Mouse (Mus musculus) heart, embryonic 14.5 days (tissue): Measurements from ENCODE around the gene Batf. TPM values are rescaled to one million over a fixed set of nuclear protein-coding genes. Genes with fewer than 3 reads are reported as not detected.
A peak's percentile ranks its signal among the peaks of the same experiment; 100 is the strongest.

Source experiments
- ATAC-seq: fragments of 200-750 bp; cut with Nextera tagmentation; 2 replicates; pipeline ENCODE4 v1.8.0; 2017; ENCODE audit warnings: low read depth, moderate TSS enrichment; ENCODE audit not compliant: insufficient number of reproducible peaks, insufficient read depth, low FRiP score
- H3K27ac ChIP-seq, 2 experiments: fragments of 200-500 bp in 1 of 2; fragments of 300-500 bp in 1 of 2; sonication (generic) in 1 of 2; replicated peaks in 1 of 2; 2 replicates each; pipeline ENCODE4 v1.5.1; 2012 to 2014; ENCODE audit warnings: low read depth in 2 of 2, low read length in 2 of 2, control low read depth in 1 of 2, mild to moderate bottlenecking in 1 of 2, mixed read lengths in 1 of 2; ENCODE audit not compliant: control insufficient read depth in 1 of 2, insufficient read depth in 1 of 2
- H3K27me3 ChIP-seq: fragments of 300-500 bp; sonication (generic); 2 replicates; pipeline ENCODE4 v1.6.1; 2014; ENCODE audit warnings: mild to moderate bottlenecking, low read length, control low read depth; ENCODE audit not compliant: control insufficient read depth, insufficient read depth
- H3K36me3 ChIP-seq: fragments of 300-500 bp; sonication (generic); 2 replicates; pipeline ENCODE4 v1.6.1; 2014; ENCODE audit warnings: mild to moderate bottlenecking, control low read depth, low read length, mixed read lengths; ENCODE audit not compliant: control insufficient read depth, insufficient read depth
- H3K4me1 ChIP-seq, 2 experiments: fragments of 200-500 bp in 1 of 2; fragments of 300-500 bp in 1 of 2; sonication (generic) in 1 of 2; 2 replicates each; pipeline ENCODE4 v1.6.1; 2012 to 2014; ENCODE audit warnings: low read length in 2 of 2, control low read depth in 1 of 2, mixed read lengths in 1 of 2; ENCODE audit not compliant: control insufficient read depth in 2 of 2, insufficient read depth in 2 of 2
- H3K4me2 ChIP-seq: fragments of 300-500 bp; sonication (generic); 2 replicates; pipeline ENCODE4 v1.6.1; 2014; ENCODE audit warnings: mild to moderate bottlenecking, low read length
- H3K4me3 ChIP-seq, 2 experiments: fragments of 200-500 bp in 1 of 2; fragments of 300-500 bp in 1 of 2; sonication (generic) in 1 of 2; 2 replicates each; pipeline ENCODE4 v1.5.1; 2012 to 2014; ENCODE audit warnings: low read length in 2 of 2, mild to moderate bottlenecking in 2 of 2, control low read depth in 1 of 2, low read depth in 1 of 2, moderate library complexity in 1 of 2; ENCODE audit not compliant: control insufficient read depth in 1 of 2, insufficient read depth in 1 of 2
- H3K9ac ChIP-seq: fragments of 300-500 bp; sonication (generic); 2 replicates; pipeline ENCODE4 v1.6.1; 2014; ENCODE audit warnings: mild to moderate bottlenecking, low read length
- H3K9me3 ChIP-seq: fragments of 300-500 bp; sonication (generic); 2 replicates; pipeline ENCODE4 v1.6.1; 2016; ENCODE audit warnings: low read length, control low read depth; ENCODE audit not compliant: control insufficient read depth
- WGBS: fragments of 180-500 bp; shearing (Covaris S2); extraction: QIAGEN DNeasy Blood & Tissue Kit; methylation state at CpG from one replicate; pipeline ENCODE4 v1.1.7; 2014; 5-methylcytosine and 5-hydroxymethylcytosine counted together
- polyA plus RNA-seq: library from polyadenylated mRNA; unstranded; fragments of >200 nt; fragmentation: Nextera tagmentation; extraction: Ambion mirVana; gene quantifications from 2 replicates; pipeline ENCODE4 v1.2.1, GENCODE M21; 2014

The Batf gene
- polyA plus RNA-seq = 4.5 and 5.0 TPM in 2 replicates

DNA sequence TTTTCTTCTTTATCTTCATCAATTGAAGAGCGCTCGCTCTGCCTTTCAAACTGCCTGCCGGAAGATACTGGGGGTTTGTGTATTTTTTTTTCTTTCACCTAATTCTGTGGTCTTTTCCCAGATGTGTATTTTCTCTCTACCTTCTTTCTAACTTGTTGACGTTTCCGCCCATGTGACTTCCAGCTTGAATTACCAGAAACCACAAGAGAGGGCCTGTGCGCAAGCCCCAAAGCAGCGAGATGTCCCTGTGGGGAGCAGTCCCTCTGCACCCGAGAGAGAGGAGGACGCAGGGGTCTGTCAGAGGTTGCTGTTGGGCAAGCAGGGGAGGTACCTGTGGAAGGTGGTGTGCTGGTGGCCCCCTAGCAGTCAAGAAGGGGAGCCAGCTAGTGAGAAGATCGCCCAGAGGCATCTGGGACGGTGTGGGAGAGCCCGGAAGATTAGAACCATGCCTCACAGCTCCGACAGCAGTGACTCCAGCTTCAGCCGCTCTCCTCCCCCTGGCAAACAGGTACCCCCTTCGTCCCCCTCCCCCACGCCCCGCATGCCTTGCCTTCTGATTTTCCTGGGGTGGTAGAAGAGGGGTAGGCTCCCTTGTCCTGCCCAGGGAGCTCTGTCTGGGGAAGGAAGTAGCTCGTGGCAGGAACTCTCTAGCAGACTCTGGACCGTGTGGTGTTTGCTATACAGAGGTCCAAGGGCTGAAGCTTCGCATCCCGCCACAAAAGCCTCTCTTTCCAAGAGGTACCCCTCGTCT, at the start of gene Batf:
Batf (plus strand) TSS at position 204 of the 751 bp plus-strand sequence.
- 0 out of 2 replicates have a peak, but pooled peaks cover 4% of the 10 kb centered on the region for H3K9me3 ChIP-seq
- peak within 1 kb of the TSS; percentile 62 for H3K4me2 ChIP-seq
- H3K4me3 ChIP-seq = peak within 1 kb of the TSS; percentile 36 to 40
- H3K9ac ChIP-seq = peak within 1 kb of the TSS; percentile 63
- peaks cover 15 to 25% of the 10 kb centered on the region in 2 experiments for H3K4me1 ChIP-seq
- WGBS = 19% methylated on average over 22 of the region's 22 CpGs
- no peaks in the 10 kb centered on the region for H3K36me3 ChIP-seq
- H3K27me3 ChIP-seq = no peaks in the 10 kb centered on the region
- no peak for ATAC-seq
- H3K27ac ChIP-seq = no peak within 1 kb of the TSS

DNA sequence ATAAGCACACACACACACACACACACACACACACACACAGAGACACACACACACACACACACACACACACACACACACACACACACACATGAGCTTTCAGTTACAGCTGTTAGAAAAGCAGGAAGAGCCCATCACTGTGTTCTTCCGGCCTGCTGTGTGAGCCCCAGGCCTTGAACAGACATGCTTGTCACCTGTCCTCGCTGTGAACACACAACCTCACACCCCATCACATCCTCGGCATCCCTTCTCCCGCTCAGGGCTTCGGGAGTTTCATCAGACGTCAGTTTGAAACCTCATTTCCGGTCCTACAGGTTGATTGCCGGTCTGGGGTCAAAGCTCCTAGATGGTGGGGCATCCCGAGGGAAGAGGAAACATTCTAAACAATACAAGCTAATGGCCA, 48.5 kb upstream of the Batf start:
- Histone ChIP-seq H3K9me3 (no peaks in the 10 kb centered on the region), H3K4me2 (no peak overlapping the region), H3K36me3 (peaks cover 41% of the 10 kb centered on the region), H3K4me1 (peaks cover 15 to 18% of the 10 kb centered on the region in 2 experiments), H3K9ac (no peak overlapping the region), H3K27me3 (no peaks in the 10 kb centered on the region), H3K4me3 (no peak overlapping the region), H3K27ac (no peak overlapping the region)
- 75% methylated on average over 9 of the region's 9 CpGs for WGBS
- no peak for ATAC-seq

DNA sequence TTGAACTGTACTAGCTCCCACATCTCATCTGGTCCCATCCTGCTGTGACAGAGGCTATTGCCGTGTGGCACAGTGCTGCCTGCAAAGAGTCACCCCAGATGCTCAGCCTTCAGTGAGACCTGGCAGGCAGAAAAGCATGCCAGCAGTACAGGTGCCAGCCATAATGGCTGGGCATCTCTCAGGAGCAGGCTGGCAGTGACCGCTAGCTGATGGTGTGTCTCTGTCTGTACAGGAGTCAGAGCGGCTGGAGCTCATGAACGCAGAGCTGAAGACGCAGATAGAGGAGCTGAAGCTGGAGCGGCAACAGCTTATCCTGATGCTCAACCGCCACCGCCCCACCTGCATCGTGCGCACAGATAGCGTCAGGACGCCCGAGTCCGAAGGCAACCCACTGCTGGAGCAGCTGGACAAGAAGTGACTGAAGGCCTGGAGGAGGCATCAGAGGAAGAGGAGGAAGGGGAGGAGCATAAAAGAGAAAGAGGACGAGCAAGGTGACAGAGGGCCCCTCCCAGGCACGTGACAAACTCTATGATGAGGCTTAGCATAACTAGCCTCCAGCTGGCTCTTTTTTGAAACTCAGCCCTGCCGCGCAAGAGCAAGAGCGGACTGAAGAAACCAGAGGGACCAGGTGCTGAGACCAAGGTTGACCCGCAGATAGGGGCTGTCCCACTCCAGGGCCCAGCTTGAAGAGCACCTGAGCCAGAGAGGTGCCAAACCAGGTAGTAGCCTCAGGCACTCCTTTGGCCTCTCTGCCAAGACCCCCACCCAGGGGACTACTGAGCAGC, 47.7 kb upstream of the Batf start:
- peaks cover 15 to 18% of the 10 kb centered on the region in 2 experiments for H3K4me1 ChIP-seq
- 79% methylated on average over 20 of the region's 20 CpGs for WGBS
- no peak overlapping the region for H3K4me3 ChIP-seq
- no peak overlapping the region for H3K27ac ChIP-seq
- H3K9me3 ChIP-seq = no peaks in the 10 kb centered on the region
- H3K9ac ChIP-seq = no peak overlapping the region
- H3K36me3 ChIP-seq = peaks cover 33% of the 10 kb centered on the region
- H3K27me3 ChIP-seq = no peaks in the 10 kb centered on the region
- no peak overlapping the region for H3K4me2 ChIP-seq
- ATAC-seq = no peak; the same call in 1 of the 2 replicates

DNA sequence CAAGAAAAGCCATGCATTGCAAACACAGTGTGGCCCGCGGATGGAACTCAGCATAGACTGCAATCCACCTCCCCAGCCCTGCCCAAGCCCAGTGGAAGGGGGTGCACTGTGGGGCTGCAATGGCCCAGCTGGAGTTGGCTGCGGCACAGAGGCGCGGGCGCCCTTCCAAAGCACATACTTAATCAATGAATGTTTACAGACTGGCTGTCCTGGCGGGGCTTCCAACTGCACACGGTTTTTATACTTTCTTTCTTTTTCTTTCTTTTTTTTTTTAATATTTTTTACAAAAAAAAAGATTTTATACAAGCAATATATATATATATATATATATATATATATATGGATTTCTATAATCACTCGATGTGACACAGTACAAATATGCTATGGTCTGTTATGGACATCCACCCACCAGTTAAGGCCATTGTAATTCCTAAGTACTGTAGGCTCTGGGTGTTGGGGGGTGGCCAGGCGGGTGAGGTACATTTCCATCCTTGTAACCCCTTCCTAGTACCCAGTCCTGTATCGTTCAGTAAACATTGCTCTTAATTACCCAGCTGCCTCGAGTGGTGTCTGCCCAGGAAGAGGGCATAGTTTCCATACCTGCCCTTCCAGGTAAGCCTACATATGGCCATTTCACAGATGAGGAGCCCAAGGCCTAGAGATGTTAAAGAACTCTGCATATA, 47.0 kb upstream of the Batf start:
- peaks cover 28% of the 10 kb centered on the region for H3K36me3 ChIP-seq
- no peaks in the 10 kb centered on the region for H3K27me3 ChIP-seq
- no peaks in the 10 kb centered on the region for H3K9me3 ChIP-seq
- H3K27ac ChIP-seq = no peak overlapping the region
- ATAC-seq = no peak
- no peak overlapping the region for H3K9ac ChIP-seq
- no peak overlapping the region for H3K4me3 ChIP-seq
- peaks cover 15 to 18% of the 10 kb centered on the region in 2 experiments for H3K4me1 ChIP-seq
- WGBS = 86% methylated on average over 12 of the region's 12 CpGs
- no peak overlapping the region for H3K4me2 ChIP-seq

DNA sequence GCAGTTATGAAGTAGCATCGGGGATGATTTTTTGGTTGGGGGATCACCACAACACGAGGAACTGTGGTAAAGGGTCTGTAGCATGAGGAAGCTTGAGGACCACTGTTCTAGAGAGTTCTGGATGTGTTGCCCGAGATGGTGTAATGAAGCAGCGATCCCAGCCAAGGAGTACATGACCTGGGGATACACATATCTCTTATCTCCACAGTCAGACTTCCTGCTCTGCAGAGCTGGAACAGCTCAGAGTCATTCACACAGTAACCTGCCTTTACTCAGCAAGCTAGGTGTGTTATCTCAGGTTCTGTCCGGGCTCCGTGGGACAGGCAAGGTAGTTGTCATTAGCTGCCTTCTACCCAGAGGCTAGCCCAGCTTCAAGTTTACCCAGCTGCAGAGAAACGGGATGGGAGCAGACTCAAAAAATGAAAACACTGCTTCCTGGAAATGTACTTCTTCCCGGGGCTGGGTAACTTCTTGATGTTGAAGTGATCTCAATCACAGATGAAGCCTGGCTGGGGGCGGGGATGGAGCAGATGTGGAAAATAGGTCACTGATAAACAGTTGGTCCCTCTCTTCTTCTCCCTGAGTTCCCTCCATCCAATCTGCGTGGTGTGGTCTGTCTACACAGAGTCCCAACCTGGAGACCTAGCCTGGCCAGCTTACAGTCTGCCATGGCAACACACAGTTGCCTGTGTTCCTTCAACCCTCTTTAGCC, 45.5 kb upstream of the Batf start:
- Histone ChIP-seq H3K36me3 (peaks cover 14% of the 10 kb centered on the region), H3K4me1 (peaks cover 15 to 21% of the 10 kb centered on the region in 2 experiments), H3K27me3 (no peaks in the 10 kb centered on the region), H3K4me3 (no peak overlapping the region), H3K9ac (no peak overlapping the region), H3K27ac (peak overlapping the region in 1 of 2 experiments; percentile 67; a peak in 2 of 4 replicates), H3K9me3 (no peaks in the 10 kb centered on the region), H3K4me2 (no peak overlapping the region)
- WGBS = 42% methylated on average over 10 of the region's 10 CpGs
- peak; percentile 54; the same call in 1 of the 2 replicates for ATAC-seq

DNA sequence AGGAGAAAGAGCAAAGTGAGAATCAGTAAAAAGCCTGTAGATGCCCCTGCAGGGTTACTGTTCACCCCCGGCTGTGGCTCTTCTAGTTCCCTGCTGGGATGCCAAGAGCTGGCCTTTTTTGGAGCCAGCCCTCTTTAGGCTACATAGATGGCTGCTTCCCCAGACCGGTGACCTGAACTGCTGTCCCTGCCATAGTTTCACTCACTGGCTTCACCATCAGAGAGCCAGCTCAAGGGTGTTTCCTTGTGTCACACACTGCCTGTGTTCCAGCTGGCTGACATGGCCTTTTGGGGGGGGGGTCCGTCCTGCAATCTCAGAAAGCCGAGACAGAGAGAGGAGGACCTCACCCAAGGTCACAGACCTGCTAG, 44.9 kb upstream of the Batf start:
- peak overlapping the region in 1 of 2 experiments; percentile 67; a peak in 3 of 4 replicates for H3K27ac ChIP-seq
- ATAC-seq = no peak
- no peak overlapping the region for H3K4me2 ChIP-seq
- WGBS = 14% methylated on average over 4 of the region's 4 CpGs
- no peaks in the 10 kb centered on the region for H3K27me3 ChIP-seq
- H3K36me3 ChIP-seq = peaks cover 14% of the 10 kb centered on the region
- no peaks in the 10 kb centered on the region for H3K9me3 ChIP-seq
- no peak overlapping the region for H3K4me3 ChIP-seq
- no peak overlapping the region for H3K9ac ChIP-seq
- H3K4me1 ChIP-seq = peaks cover 15 to 21% of the 10 kb centered on the region in 2 experiments

DNA sequence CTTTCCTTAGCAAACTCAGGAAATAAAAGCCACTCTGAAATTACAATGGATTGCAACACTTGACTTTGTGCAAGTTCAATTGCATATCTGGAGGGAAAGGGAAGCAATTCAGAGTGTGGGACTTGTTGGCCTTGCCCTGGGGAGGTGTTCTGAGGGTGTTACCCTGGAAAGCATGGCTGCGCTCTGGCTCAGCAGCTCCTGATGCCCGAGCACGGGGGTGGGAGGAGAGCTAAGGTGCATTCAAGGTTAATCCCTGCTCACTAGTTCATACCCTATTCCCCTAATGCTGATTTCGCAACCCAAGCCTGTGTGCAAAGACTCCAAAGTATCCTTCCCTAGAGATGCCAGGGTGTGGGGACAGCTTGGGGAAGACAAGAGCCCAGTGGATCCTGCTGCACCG, 42.7 kb upstream of the Batf start:
- Histone ChIP-seq H3K4me1 (peaks cover 15 to 21% of the 10 kb centered on the region in 2 experiments), H3K9me3 (no peaks in the 10 kb centered on the region), H3K36me3 (peaks cover 11% of the 10 kb centered on the region), H3K4me2 (no peak overlapping the region), H3K27me3 (no peaks in the 10 kb centered on the region), H3K9ac (no peak overlapping the region), H3K27ac (no peak overlapping the region), H3K4me3 (no peak overlapping the region)
- no peak for ATAC-seq
- 75% methylated on average over 5 of the region's 5 CpGs for WGBS
